Mouse (Mus musculus) ovary, postnatal 36 days (tissue): ENCODE data around the gene Fam24a.

Experiments
- DNase-seq: peaks from one replicate; pipeline ENCODE4 v3.0.0; 2022; ENCODE audit warnings: low spot score, mixed read lengths

The Fam24a gene

GRCm38 (mm10) chr7:131333564-131333963 lies at the start of gene Fam24a:
Gene Fam24a, plus strand, starts transcription at chr7:131333864.
- no peak for DNase-seq

- no peak for DNase-seq
Measured at GRCm38 (mm10) chr7:131297151-131297550, 36.5 kb upstream of the Fam24a start.

GRCm38 (mm10) chr7:131303340-131303739 lies 30.3 kb upstream of the Fam24a start:
- DNase-seq, result no peak

GRCm38 (mm10) chr7:131306733-131307132 lies 26.9 kb upstream of the Fam24a start:
- DNase-seq, result no peak

GRCm38 (mm10) chr7:131314493-131314892 lies 19.2 kb upstream of the Fam24a start:
- DNase-seq, result no peak

- no peak for DNase-seq
Measured at GRCm38 (mm10) chr7:131317587-131317986, 16.1 kb upstream of the Fam24a start.

GRCm38 (mm10) chr7:131318340-131318739 lies 15.3 kb upstream of the Fam24a start:
- DNase-seq, result no peak

GRCm38 (mm10) chr7:131322192-131322591 lies 11.5 kb upstream of the Fam24a start, which contains the start of gene Cuzd1:
Gene Cuzd1, minus strand, starts transcription at chr7:131322292.
- DNase-seq, result no peak

- DNase-seq, result no peak
Measured at GRCm38 (mm10) chr7:131327054-131327453, 6.6 kb upstream of the Fam24a start.

GRCm38 (mm10) chr7:131329416-131329815 lies 4.2 kb upstream of the Fam24a start, which contains the start of gene Fam24b:
Gene Fam24b, minus strand, starts transcription at chr7:131329516.
- no peak for DNase-seq

GRCm38 (mm10) chr7:131331688-131332087 lies 2.0 kb upstream of the Fam24a start:
- DNase-seq, result no peak

GRCm38 (mm10) chr7:131337502-131338068 lies 3.9 kb downstream of the Fam24a start:
- no peak for DNase-seq

GRCm38 (mm10) chr7:131345856-131346541 lies 12.3 kb downstream of the Fam24a start:
- DNase-seq, result no peak

- DNase-seq, result no peak
Measured at GRCm38 (mm10) chr7:131356105-131356504, 22.4 kb downstream of the Fam24a start.

- no peak for DNase-seq
Measured at GRCm38 (mm10) chr7:131362269-131362614, 28.6 kb downstream of the Fam24a start.

GRCm38 (mm10) chr7:131362615-131363300 lies 29.1 kb downstream of the Fam24a start, which contains the start of gene 2310057M21Rik:
Gene 2310057M21Rik, minus strand, starts transcription at chr7:131362759.
- peak; percentile 93 for DNase-seq

- no peak for DNase-seq
Measured at GRCm38 (mm10) chr7:131364131-131364530, 30.5 kb downstream of the Fam24a start.

GRCm38 (mm10) chr7:131370648-131371469 lies 37.2 kb downstream of the Fam24a start, which contains the start of gene Pstk:
Gene Pstk, plus strand, starts transcription at chr7:131371141.
- DNase-seq, result peak; percentile 90

- no peak for DNase-seq
Measured at GRCm38 (mm10) chr7:131371470-131371860, 37.8 kb downstream of the Fam24a start.

- no peak for DNase-seq
Measured at GRCm38 (mm10) chr7:131371880-131372651, 38.4 kb downstream of the Fam24a start.
